Mouse (Mus musculus) lung, postnatal 14 days (tissue): Measurements from ENCODE around the gene Olfr1257.
"Not testable (repeated sequence)": the region's sequence is repeated elsewhere in the genome, so short reads cannot be mapped to it uniquely, and the experiment has no call there.

ENCODE experiments used
- DNase-seq: peaks from one replicate; pipeline ENCODE4 v3.0.0; 2021

Olfr1257 gene

DNA sequence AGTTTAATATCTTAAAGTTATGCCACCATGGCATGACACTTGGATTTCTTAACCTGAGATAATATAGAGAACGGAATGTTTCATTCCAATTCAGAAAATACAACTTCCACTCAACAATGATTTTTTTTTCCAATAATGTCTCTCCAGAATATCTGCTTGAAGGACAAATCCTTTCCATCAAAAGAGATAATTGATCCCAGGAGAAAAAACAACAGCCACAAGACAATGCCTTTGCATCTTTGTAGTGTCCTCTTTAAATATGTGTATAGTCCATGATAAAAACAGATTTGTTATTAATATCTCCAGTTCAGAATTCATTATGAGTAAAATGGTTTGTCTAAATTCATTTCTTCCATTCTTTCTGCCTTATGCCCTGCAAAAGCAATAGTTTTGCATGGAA, at the start of gene Olfr1257:
TSS of gene Olfr1257 (plus strand) at position 301 of the 400 bp plus-strand sequence.
- DNase-seq: no peak

DNA sequence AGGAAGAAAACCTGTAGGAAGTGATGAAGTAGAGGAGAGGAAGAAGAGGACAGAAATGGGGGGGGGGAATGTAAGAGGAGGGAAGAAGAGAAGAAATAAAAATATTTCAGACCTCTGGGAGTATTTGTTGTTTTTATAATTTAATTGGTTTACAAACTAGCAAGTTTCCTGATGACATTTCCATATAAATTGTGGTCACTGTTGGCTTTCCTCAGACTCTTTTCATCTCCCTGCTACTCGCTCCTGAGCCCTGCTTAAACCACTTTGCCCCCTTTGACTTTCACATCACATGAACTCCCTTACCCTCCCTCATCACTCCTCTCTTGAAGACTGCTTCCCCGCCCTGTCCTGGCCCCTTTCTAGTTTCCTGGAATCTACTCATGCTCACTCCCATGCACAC, 36.8 kb upstream of the Olfr1257 start, which contains the start of gene Olfr1256:
TSS of gene Olfr1256 (minus strand) at position 101 of the 400 bp plus-strand sequence.
- DNase-seq: no peak

DNA sequence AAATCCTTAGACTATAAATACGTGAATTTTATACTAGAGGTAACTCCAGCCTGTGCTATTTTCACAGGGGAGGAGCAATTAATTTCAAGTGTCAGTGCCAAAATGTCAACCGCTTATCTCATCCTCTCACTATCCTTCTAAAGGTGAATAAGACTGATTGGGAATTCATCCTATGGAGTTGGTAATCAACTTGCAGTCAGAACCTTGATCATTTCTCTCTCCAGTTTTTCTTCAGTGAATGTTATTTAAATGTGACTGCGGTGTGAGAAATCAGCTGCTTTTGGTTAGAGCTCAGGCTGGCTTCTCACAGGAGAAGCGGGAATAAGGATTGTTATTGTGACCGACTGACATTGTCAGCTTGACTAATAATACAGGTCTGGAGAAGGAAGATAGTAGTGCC, 30.1 kb upstream of the Olfr1257 start, which contains the start of gene Olfr48:
TSS of gene Olfr48 (minus strand) at position 101 of the 400 bp plus-strand sequence.
- DNase-seq: no peak

DNA sequence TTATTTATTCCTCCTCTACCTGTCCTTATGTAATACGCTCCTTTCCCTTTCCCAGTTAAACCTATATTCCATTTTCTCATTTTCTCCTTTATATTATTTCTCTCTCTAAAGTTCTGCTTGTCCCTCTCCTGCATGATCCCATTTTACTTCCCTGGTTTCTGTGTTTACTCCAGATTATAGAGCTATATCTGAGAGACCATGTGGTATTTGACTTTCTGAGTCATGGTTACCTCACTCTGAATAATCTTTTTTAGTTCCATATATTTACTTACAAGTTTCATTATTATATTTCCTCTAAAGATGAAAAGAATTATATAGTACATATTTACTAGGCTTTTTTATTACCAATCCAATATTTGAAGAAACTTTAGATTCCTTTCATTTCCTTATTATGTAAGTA, 29.0 kb upstream of the Olfr1257 start:
- DNase-seq: no peak

GRCm38 (mm10) chr2:89912616-89913015, 34.4 kb downstream of the Olfr1257 start:
- not testable (repeated sequence) for DNase-seq

DNA sequence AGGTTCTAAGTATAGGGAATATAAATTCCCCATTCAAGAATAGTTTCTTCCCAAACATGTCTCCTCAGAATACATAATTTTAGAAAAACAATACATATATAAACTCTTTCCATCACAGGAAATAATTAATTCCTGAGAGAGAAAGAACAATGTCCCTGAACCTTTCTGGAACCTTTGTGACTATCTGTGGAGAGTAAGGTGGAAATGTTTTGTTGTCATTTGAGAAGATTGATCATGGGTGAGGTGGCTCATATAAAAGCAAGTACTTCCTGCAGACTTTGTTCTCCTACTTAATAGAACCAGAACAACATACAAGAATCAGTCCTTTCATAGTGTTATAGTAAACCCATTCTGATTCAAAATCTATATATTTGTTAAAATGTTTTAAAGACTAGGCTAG, 48.8 kb downstream of the Olfr1257 start, which contains the start of gene Olfr1258:
TSS of gene Olfr1258 (plus strand) at position 301 of the 400 bp plus-strand sequence.
- DNase-seq: no peak
